In the genomic region with DNA sequence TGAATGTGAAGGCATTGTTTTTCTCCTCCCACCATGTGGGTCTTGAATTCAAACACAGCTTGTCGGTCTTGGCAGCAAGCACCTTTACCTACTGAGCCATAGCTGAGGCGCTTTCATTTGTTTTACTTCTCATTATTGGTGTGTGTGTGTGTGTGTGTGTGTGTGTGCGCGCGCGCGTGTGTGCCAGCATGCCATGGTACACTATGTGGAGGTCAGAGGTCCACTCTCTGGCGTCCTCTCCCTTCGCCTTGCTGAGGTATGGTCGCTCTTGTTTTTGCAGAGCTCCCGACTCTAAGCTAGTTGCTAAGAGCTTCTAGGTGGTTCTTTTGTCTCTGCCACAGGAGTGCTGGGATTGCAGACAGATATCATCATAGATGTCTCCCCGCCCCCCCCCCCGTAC, we compare ENCODE assay signal across 29 mouse cellular contexts. TPM values are rescaled to one million over a fixed set of nuclear protein-coding genes. Genes with fewer than 3 reads are reported as not detected.
A peak's percentile ranks its signal among the peaks of the same experiment; 100 is the strongest.
DNase-seq lines count a peak whose midpoint lies in the region; ATAC-seq lines count a peak whose summit lies in the region.
"Had no signal": no experiment of that assay in that cellular context is flagged by ENCODE, and none has a peak within 500 bp of the region (broad histone marks: within the 10 kb centered on the region; RNA-seq: fewer than 3 reads in every experiment).

No protein-coding gene starts in this region.

- ATAC-seq in kidney, embryonic 15.5 days (replicated peaks; ENCODE audit: low FRiP score), result no peak
- no peak for ATAC-seq in lung, embryonic 15.5 days (ENCODE audit: borderline replicate concordance, extremely low read depth, low FRiP score, low TSS enrichment)
- no peak for ATAC-seq in embryonic facial prominence, embryonic 15.5 days (ENCODE audit: insufficient number of reproducible peaks, low FRiP score, low TSS enrichment, low read depth)
- no peak for ATAC-seq in frontal cortex, adult (ENCODE audit: low TSS enrichment)
- ATAC-seq: CD4-positive, CD25-positive, alpha-beta regulatory T cell, adult 4 months; forebrain, embryonic 15.5 days; inflammation-experienced regulatory T-cells, adult 6 months; midbrain, embryonic 16.5 days had no signal

- H3K4me3 ChIP-seq in kidney, embryonic 15.5 days (replicated peaks), result no peak overlapping the region
- no peak overlapping the region for H3K4me3 ChIP-seq in lung, embryonic 15.5 days
- H3K4me3 ChIP-seq in embryonic facial prominence, embryonic 15.5 days (replicated peaks), result no peak overlapping the region
- H3K4me3 ChIP-seq: forebrain, embryonic 15.5 days; heart, adult 2 months; heart, embryonic 12.5 days; layer of hippocampus, adult 2 months; myocyte; neural tube, embryonic 12.5 days had no signal

- no peak for DNase-seq in kidney, postnatal 36 days
- DNase-seq in lung, postnatal 25 days (ENCODE audit: low spot score), result no peak
- no peak for DNase-seq in cerebellum, adult 9-11 months
- DNase-seq: adrenal gland, postnatal 25 days; cerebellum, adult 11-12 months; cerebellum, postnatal 10 days; heart, adult 2 months; heart, postnatal 4 days; kidney, adult 2 months; kidney, postnatal 14 days; lung, adult 18-20 months; lung, postnatal 10 days; right cerebral cortex, adult 18-20 months; spleen, adult 18-20 months; thymus, postnatal 14 days had no signal

- H3K4me2 ChIP-seq in kidney, embryonic 15.5 days, result no peak overlapping the region
- no peak overlapping the region for H3K4me2 ChIP-seq in lung, embryonic 15.5 days
- H3K4me2 ChIP-seq in embryonic facial prominence, embryonic 15.5 days (replicated peaks), result no peak overlapping the region
- H3K4me2 ChIP-seq: forebrain, embryonic 15.5 days; heart, embryonic 12.5 days; hindbrain, embryonic 14.5 days; midbrain, embryonic 11.5 days; neural tube, embryonic 12.5 days had no signal

- no peaks in the 10 kb centered on the region for H3K27me3 ChIP-seq in kidney, embryonic 15.5 days
- H3K27me3 ChIP-seq in lung, embryonic 15.5 days, result no peaks in the 10 kb centered on the region
- H3K27me3 ChIP-seq in embryonic facial prominence, embryonic 15.5 days, result no peaks in the 10 kb centered on the region
- H3K27me3 ChIP-seq: forebrain, embryonic 15.5 days; heart, embryonic 12.5 days; neural tube, embryonic 12.5 days had no signal

- H3K4me1 ChIP-seq in kidney, embryonic 15.5 days, result peaks cover 35% of the 10 kb centered on the region
- H3K4me1 ChIP-seq in lung, embryonic 15.5 days, result peaks cover 25% of the 10 kb centered on the region
- H3K4me1 ChIP-seq in embryonic facial prominence, embryonic 15.5 days, result peaks cover 3% of the 10 kb centered on the region
- H3K4me1 ChIP-seq: forebrain, embryonic 15.5 days; neural tube, embryonic 12.5 days had no signal

- H3K36me3 ChIP-seq in kidney, embryonic 15.5 days, result no peaks in the 10 kb centered on the region
- H3K36me3 ChIP-seq in lung, embryonic 15.5 days, result no peaks in the 10 kb centered on the region
- H3K36me3 ChIP-seq in embryonic facial prominence, embryonic 15.5 days, result no peaks in the 10 kb centered on the region
- H3K36me3 ChIP-seq: forebrain, embryonic 15.5 days; heart, embryonic 12.5 days; neural tube, embryonic 12.5 days had no signal

- no peaks in the 10 kb centered on the region for H3K9me3 ChIP-seq in kidney, embryonic 15.5 days (replicated peaks)
- H3K9me3 ChIP-seq in lung, embryonic 15.5 days, result no peaks in the 10 kb centered on the region
- H3K9me3 ChIP-seq in embryonic facial prominence, embryonic 15.5 days (replicated peaks), result no peaks in the 10 kb centered on the region
- H3K9me3 ChIP-seq: forebrain, embryonic 15.5 days; heart, embryonic 12.5 days; neural tube, embryonic 12.5 days had no signal

- peak overlapping the region; percentile 45; the same call in 1 of the 2 replicates for H3K27ac ChIP-seq in kidney, embryonic 15.5 days
- 0 out of 2 replicates have a peak overlapping the region, but pooled peaks have one; percentile 2 for H3K27ac ChIP-seq in lung, embryonic 15.5 days
- H3K27ac ChIP-seq in embryonic facial prominence, embryonic 15.5 days (replicated peaks), result peak overlapping the region; percentile 17; the same call in 1 of the 2 replicates
- H3K27ac ChIP-seq: forebrain, embryonic 15.5 days; heart, adult 2 months; hindbrain, embryonic 14.5 days; layer of hippocampus, adult 2 months; neural tube, embryonic 12.5 days had no signal

- 77% methylated on average over 13 of the region's 13 CpGs for WGBS in kidney, embryonic 15.5 days
- 69% methylated on average over 13 of the region's 13 CpGs for WGBS in lung, embryonic 15.5 days
- 76% methylated on average over 13 of the region's 13 CpGs for WGBS in embryonic facial prominence, embryonic 15.5 days

- no peak overlapping the region for H3K9ac ChIP-seq in kidney, embryonic 15.5 days
- no peak overlapping the region for H3K9ac ChIP-seq in lung, embryonic 15.5 days
- no peak overlapping the region for H3K9ac ChIP-seq in embryonic facial prominence, embryonic 15.5 days
- H3K9ac ChIP-seq: forebrain, embryonic 15.5 days; heart, embryonic 12.5 days; hindbrain, embryonic 14.5 days; neural tube, embryonic 12.5 days had no signal

RNA-seq across cellular contexts. Expression of a gene that starts 7.8 kb away (rescaled TPM):
- polyA plus RNA-seq in kidney, embryonic 15.5 days (2015; fragmentation: Nextera tagmentation; extraction: Ambion mirVana), result 196 and 197 TPM in 2 replicates
- 160 and 168 TPM in 2 replicates for polyA plus RNA-seq in lung, embryonic 15.5 days (2015; fragmentation: Nextera tagmentation; extraction: Ambion mirVana)
- 190 and 202 TPM in 2 replicates for polyA plus RNA-seq in embryonic facial prominence, embryonic 15.5 days (2015; fragmentation: Nextera tagmentation; extraction: Ambion mirVana)
